Mouse (Mus musculus): ENCODE data around the gene Ccdc169. TPM values are rescaled to one million over a fixed set of nuclear protein-coding genes. Genes with fewer than 3 reads are reported as not detected.

The Ccdc169 gene
- 113 and 137 TPM in 2 replicates for polyA plus RNA-seq (2012; rRNA removed)

DNA sequence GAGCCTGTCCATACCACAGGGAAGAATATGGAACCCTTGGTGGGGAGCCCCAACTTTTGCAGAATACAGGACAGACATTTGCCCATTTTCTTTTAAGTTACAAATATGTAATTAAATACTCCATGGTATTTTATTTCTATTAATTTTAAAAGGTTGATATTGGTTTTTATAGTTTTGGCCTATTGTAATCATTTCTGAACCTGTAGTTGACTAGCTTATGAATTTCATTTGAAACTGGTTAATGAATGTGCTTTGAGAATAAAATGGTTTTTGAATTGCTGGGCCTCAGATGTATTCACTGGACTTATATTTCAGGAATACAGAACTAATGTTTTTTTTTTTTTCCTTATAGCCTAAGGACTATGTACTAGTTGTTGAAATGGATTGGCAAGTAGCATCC, at the start of gene Ccdc169:
Gene Ccdc169, plus strand, starts transcription at position 301 of the 400 bp plus-strand sequence.
- no peak within 1 kb of the TSS for H3K27ac ChIP-seq (ENCODE audit: control insufficient read depth, insufficient read depth, low read depth, low read length)
- no peak for TF ChIP-seq CTCF (IDR thresholded peaks at IDR 0.05; ENCODE audit: control insufficient read depth, insufficient read depth, insufficient replicate concordance, low read depth, low read length)
- TF ChIP-seq POLR2A (IDR thresholded peaks at IDR 0.05; ENCODE audit: control insufficient read depth, low read depth, low read length), result no peak
- peaks cover 4% of the 10 kb centered on the region for H3K4me1 ChIP-seq (ENCODE audit: control insufficient read depth, insufficient read depth, low read length)
- H3K27me3 ChIP-seq (ENCODE audit: control insufficient read depth, insufficient read depth, low read length), result no peaks in the 10 kb centered on the region
- no peak within 1 kb of the TSS; the same call in 1 of the 2 replicates for H3K4me3 ChIP-seq (ENCODE audit: control insufficient read depth, low read depth, low read length)
- no peaks in the 10 kb centered on the region for H3K36me3 ChIP-seq (ENCODE audit: control insufficient read depth, insufficient read depth, low read length)

DNA sequence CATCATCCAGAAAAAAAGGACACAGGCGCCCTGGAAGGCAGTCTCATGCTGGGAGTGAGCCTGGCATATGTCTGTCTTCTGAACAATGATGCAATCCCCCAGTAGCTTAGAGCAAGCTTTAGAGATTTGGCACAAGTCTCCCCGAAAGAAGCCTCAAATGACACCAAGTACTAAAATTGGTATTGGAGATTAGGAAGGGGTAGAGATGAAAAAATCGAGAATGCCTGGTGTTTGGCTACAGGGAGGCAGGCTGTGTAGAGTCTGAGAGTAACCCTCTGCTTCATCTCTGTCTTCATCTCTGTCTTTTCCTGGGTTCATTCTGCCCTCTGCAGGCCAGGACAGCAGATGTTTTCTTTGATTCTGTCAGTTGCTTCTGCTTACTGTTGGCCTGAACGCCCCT, 49.8 kb upstream of the Ccdc169 start:
- no peak overlapping the region for H3K27ac ChIP-seq (ENCODE audit: control insufficient read depth, insufficient read depth, low read depth, low read length)
- no peak for TF ChIP-seq POLR2A (IDR thresholded peaks at IDR 0.05; ENCODE audit: control insufficient read depth, low read depth, low read length)
- no peak for TF ChIP-seq CTCF (IDR thresholded peaks at IDR 0.05; ENCODE audit: control insufficient read depth, insufficient read depth, insufficient replicate concordance, low read depth, low read length)
- H3K27me3 ChIP-seq (ENCODE audit: control insufficient read depth, insufficient read depth, low read length), result no peaks in the 10 kb centered on the region
- no peak overlapping the region for H3K4me3 ChIP-seq (ENCODE audit: control insufficient read depth, low read depth, low read length)
- H3K4me1 ChIP-seq (ENCODE audit: control insufficient read depth, insufficient read depth, low read length), result no peaks in the 10 kb centered on the region
- no peaks in the 10 kb centered on the region for H3K36me3 ChIP-seq (ENCODE audit: control insufficient read depth, insufficient read depth, low read length)

DNA sequence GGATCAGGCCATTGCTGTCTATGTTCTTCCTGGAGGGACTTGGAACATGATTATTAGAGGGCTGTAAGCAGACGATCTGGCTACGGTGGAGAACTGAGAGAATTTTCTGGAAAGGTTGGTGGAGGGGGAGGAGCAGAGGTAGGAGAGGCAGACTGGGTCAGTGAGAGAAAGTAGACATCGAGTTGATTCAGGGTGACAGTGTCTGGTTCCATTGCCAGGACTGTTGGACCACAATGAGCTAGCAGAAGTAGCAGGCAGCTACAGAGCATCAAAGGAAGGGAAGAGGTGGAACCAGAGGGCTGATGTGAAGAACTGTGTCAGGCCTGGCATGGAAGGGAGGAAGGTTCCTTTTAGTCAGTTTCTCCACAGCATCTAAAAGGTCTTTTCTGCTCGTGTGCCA, 48.8 kb upstream of the Ccdc169 start:
- no peaks in the 10 kb centered on the region for H3K4me1 ChIP-seq (ENCODE audit: control insufficient read depth, insufficient read depth, low read length)
- no peak overlapping the region for H3K27ac ChIP-seq (ENCODE audit: control insufficient read depth, insufficient read depth, low read depth, low read length)
- H3K4me3 ChIP-seq (ENCODE audit: control insufficient read depth, low read depth, low read length), result no peak overlapping the region
- TF ChIP-seq POLR2A (IDR thresholded peaks at IDR 0.05; ENCODE audit: control insufficient read depth, low read depth, low read length), result no peak
- no peak for TF ChIP-seq CTCF (IDR thresholded peaks at IDR 0.05; ENCODE audit: control insufficient read depth, insufficient read depth, insufficient replicate concordance, low read depth, low read length)
- H3K27me3 ChIP-seq (ENCODE audit: control insufficient read depth, insufficient read depth, low read length), result no peaks in the 10 kb centered on the region
- no peaks in the 10 kb centered on the region for H3K36me3 ChIP-seq (ENCODE audit: control insufficient read depth, insufficient read depth, low read length)

DNA sequence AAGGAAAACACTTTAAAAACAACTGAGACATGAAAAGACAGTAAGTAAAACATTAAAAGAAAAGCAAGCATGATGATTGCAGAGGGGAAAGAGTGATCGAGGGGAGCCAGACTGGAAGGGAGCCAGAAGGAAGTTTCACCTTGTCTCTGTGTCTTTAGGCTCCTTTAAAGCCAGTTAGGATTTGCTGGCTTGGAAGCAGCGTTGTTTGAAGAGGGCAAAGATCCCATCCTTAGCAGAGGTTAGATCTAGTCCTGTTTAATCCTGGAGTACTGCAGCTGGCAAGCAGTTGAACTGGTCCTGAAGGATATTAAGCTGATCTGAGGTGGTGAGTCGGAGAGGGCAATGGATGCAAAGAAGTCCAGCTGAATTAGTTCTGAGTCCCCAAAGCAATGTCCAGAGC, 48.3 kb upstream of the Ccdc169 start:
- Histone ChIP-seq H3K27ac (ENCODE audit: control insufficient read depth, insufficient read depth, low read depth, low read length) (no peak overlapping the region), H3K4me1 (ENCODE audit: control insufficient read depth, insufficient read depth, low read length) (no peaks in the 10 kb centered on the region), H3K4me3 (ENCODE audit: control insufficient read depth, low read depth, low read length) (no peak overlapping the region), H3K36me3 (ENCODE audit: control insufficient read depth, insufficient read depth, low read length) (no peaks in the 10 kb centered on the region), H3K27me3 (ENCODE audit: control insufficient read depth, insufficient read depth, low read length) (no peaks in the 10 kb centered on the region)
- no peak for TF ChIP-seq POLR2A (IDR thresholded peaks at IDR 0.05; ENCODE audit: control insufficient read depth, low read depth, low read length)
- TF ChIP-seq CTCF (IDR thresholded peaks at IDR 0.05; ENCODE audit: control insufficient read depth, insufficient read depth, insufficient replicate concordance, low read depth, low read length), result no peak

DNA sequence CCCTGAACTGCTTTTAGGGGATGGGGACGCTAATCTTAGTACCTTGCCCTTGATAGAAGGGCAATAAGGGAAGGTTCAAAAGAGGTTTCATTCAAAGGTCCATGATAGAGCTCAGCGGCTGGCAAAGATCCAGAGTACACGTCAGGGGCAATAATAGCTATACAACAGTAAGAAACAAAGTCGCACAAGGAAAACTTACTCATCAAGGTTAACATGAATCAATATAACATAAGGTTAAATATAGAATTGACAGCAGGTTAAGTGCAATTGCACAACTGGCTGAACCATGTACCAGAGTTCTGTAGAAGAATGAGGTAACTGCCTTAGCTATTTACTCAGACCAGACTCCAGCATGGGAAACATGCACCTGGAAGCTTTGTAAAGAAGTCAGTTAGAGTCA, 47.8 kb upstream of the Ccdc169 start:
- no peaks in the 10 kb centered on the region for H3K27me3 ChIP-seq (ENCODE audit: control insufficient read depth, insufficient read depth, low read length)
- no peak overlapping the region for H3K27ac ChIP-seq (ENCODE audit: control insufficient read depth, insufficient read depth, low read depth, low read length)
- H3K36me3 ChIP-seq (ENCODE audit: control insufficient read depth, insufficient read depth, low read length), result no peaks in the 10 kb centered on the region
- no peaks in the 10 kb centered on the region for H3K4me1 ChIP-seq (ENCODE audit: control insufficient read depth, insufficient read depth, low read length)
- H3K4me3 ChIP-seq (ENCODE audit: control insufficient read depth, low read depth, low read length), result no peak overlapping the region
- TF ChIP-seq POLR2A (IDR thresholded peaks at IDR 0.05; ENCODE audit: control insufficient read depth, low read depth, low read length), result no peak
- no peak for TF ChIP-seq CTCF (IDR thresholded peaks at IDR 0.05; ENCODE audit: control insufficient read depth, insufficient read depth, insufficient replicate concordance, low read depth, low read length)

DNA sequence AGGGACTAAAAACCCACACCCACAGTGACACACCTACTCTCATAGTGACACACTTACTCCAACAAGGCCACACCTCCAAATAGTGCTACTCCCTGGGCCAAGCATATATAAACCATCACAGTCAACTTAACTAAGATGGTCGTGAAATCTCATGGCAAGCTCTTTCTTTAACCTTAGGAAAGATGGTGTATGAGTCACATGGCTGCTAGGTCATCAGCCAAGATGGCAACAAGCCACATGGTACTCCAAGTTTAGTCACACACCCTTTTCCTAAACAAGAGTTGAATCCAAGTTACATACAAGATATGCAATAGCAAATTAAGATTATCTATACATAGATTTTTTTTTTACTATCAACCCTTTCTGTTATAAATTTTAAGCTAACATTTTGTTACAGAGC, 44.0 kb upstream of the Ccdc169 start:
- TF ChIP-seq POLR2A (IDR thresholded peaks at IDR 0.05; ENCODE audit: control insufficient read depth, low read depth, low read length) (no peak), CTCF (IDR thresholded peaks at IDR 0.05; ENCODE audit: control insufficient read depth, insufficient read depth, insufficient replicate concordance, low read depth, low read length) (no peak)
- Histone ChIP-seq H3K27ac (ENCODE audit: control insufficient read depth, insufficient read depth, low read depth, low read length) (no peak overlapping the region), H3K27me3 (ENCODE audit: control insufficient read depth, insufficient read depth, low read length) (no peaks in the 10 kb centered on the region), H3K4me1 (ENCODE audit: control insufficient read depth, insufficient read depth, low read length) (no peaks in the 10 kb centered on the region), H3K36me3 (ENCODE audit: control insufficient read depth, insufficient read depth, low read length) (no peaks in the 10 kb centered on the region), H3K4me3 (ENCODE audit: control insufficient read depth, low read depth, low read length) (no peak overlapping the region)

DNA sequence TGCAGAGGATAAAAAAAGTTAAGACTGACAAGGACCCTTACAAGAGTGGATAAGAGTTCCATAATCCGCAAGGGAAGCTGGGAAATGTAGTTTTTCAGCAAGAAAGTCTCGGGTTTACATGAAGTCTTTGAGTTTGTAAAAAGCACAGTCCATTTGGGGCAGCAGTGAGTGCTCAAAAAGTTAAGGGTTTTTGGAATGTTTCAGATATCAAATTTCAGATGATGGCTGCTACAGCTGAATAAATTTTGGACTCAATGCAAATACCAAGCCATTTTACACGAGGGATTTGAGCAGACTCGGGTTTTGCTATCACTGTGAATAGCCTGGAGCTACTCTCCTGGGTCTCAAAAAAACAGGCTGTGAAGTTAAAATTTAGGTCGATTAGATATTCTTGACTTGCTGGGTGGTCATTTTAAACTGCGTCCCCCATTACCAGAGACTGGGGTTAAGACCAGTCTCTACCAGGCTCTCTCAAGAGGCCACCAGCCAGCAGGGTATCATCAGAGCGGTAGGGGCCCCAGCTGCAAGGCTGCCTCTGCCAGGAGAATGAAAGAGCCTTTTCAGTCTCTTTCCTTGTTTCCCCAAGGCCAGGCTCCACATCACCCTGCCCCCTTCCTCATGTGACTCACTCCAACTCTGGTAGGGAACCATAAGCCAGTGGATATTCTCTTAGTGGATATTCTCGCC, 41.0 kb upstream of the Ccdc169 start:
- no peak for TF ChIP-seq POLR2A (IDR thresholded peaks at IDR 0.05; ENCODE audit: control insufficient read depth, low read depth, low read length)
- TF ChIP-seq CTCF (IDR thresholded peaks at IDR 0.05; ENCODE audit: control insufficient read depth, insufficient read depth, insufficient replicate concordance, low read depth, low read length), result no peak
- H3K4me3 ChIP-seq (ENCODE audit: control insufficient read depth, low read depth, low read length), result no peak overlapping the region
- H3K4me1 ChIP-seq (ENCODE audit: control insufficient read depth, insufficient read depth, low read length), result no peaks in the 10 kb centered on the region
- H3K27me3 ChIP-seq (ENCODE audit: control insufficient read depth, insufficient read depth, low read length), result no peaks in the 10 kb centered on the region
- peak overlapping the region; percentile 58; the same call in 1 of the 2 replicates for H3K27ac ChIP-seq (ENCODE audit: control insufficient read depth, insufficient read depth, low read depth, low read length)
- no peaks in the 10 kb centered on the region for H3K36me3 ChIP-seq (ENCODE audit: control insufficient read depth, insufficient read depth, low read length)

Measured in testis, adult 2 months (tissue).